Mouse (Mus musculus) kidney, postnatal 0 days (tissue): ENCODE measurements around the gene Sigmar1. TPM values are rescaled to one million over a fixed set of nuclear protein-coding genes. Genes with fewer than 3 reads are reported as not detected.
"Not testable (repeated sequence)": the region's sequence is repeated elsewhere in the genome, so short reads cannot be mapped to it uniquely, and the experiment has no call there.

Source experiments
- ATAC-seq: fragments of 200-750 bp; cut with Nextera tagmentation; replicated peaks from 2 replicates; pipeline ENCODE4 v1.8.0; 2017; ENCODE audit warnings: low read depth, moderate number of reproducible peaks, moderate TSS enrichment, moderate library complexity; ENCODE audit not compliant: low FRiP score
- DNase-seq: peaks from one replicate; pipeline ENCODE4 v3.0.0-alpha.2; 2016; ENCODE audit warnings: low spot score
- H3K27ac ChIP-seq: fragments of 300-500 bp; sonication (generic); 2 replicates; pipeline ENCODE4 v1.5.1; 2014; ENCODE audit warnings: mild to moderate bottlenecking
- H3K27me3 ChIP-seq: fragments of 300-500 bp; sonication (generic); 2 replicates; pipeline ENCODE4 v1.6.1; 2014; ENCODE audit warnings: low read length, mixed read lengths; ENCODE audit not compliant: insufficient read depth
- H3K36me3 ChIP-seq: fragments of 300-500 bp; sonication (generic); 2 replicates; pipeline ENCODE4 v1.6.1; 2014; ENCODE audit warnings: low read length, mixed read lengths; ENCODE audit not compliant: insufficient read depth
- H3K4me1 ChIP-seq: fragments of 300-500 bp; sonication (generic); replicated peaks from 2 replicates; pipeline ENCODE4 v1.6.1; 2014; ENCODE audit warnings: antibody characterized with exemption, low read length, mixed read lengths; ENCODE audit not compliant: insufficient read depth
- H3K4me2 ChIP-seq: fragments of 300-500 bp; sonication (generic); 2 replicates; pipeline ENCODE4 v1.6.1; 2014; ENCODE audit warnings: mild to moderate bottlenecking, low read length, moderate library complexity, mixed read lengths
- H3K4me3 ChIP-seq: fragments of 300-500 bp; sonication (generic); replicated peaks from 2 replicates; pipeline ENCODE4 v1.5.1; 2014; ENCODE audit warnings: low read depth, low read length
- H3K9ac ChIP-seq: fragments of 300-500 bp; sonication (generic); 2 replicates; pipeline ENCODE4 v1.6.1; 2014; ENCODE audit warnings: low read depth, low read length
- H3K9me3 ChIP-seq: fragments of 300-500 bp; sonication (generic); replicated peaks from 2 replicates; pipeline ENCODE4 v1.6.1; 2016; ENCODE audit warnings: low read length, inconsistent platforms, mixed read lengths
- CTCF ChIP-seq: IDR thresholded peaks from 2 replicates; pipeline ENCODE4 v1.5.1; 2016; ENCODE audit warnings: antibody characterized with exemption, low read depth, mild to moderate bottlenecking, moderate library complexity
- WGBS: fragments of 180-500 bp; shearing (Covaris S2); extraction: QIAGEN DNeasy Blood & Tissue Kit; methylation state at CpG from one replicate; pipeline ENCODE4 v1.1.7; 2014; 5-methylcytosine and 5-hydroxymethylcytosine counted together
- polyA plus RNA-seq: library from polyadenylated mRNA; unstranded; fragments of >200 nt; fragmentation: Nextera tagmentation; extraction: Ambion mirVana; gene quantifications from 2 replicates; pipeline ENCODE4 v1.2.1, GENCODE M21; 2015

The Sigmar1 gene
- polyA plus RNA-seq: 58.4 and 64.4 TPM in 2 replicates

DNA sequence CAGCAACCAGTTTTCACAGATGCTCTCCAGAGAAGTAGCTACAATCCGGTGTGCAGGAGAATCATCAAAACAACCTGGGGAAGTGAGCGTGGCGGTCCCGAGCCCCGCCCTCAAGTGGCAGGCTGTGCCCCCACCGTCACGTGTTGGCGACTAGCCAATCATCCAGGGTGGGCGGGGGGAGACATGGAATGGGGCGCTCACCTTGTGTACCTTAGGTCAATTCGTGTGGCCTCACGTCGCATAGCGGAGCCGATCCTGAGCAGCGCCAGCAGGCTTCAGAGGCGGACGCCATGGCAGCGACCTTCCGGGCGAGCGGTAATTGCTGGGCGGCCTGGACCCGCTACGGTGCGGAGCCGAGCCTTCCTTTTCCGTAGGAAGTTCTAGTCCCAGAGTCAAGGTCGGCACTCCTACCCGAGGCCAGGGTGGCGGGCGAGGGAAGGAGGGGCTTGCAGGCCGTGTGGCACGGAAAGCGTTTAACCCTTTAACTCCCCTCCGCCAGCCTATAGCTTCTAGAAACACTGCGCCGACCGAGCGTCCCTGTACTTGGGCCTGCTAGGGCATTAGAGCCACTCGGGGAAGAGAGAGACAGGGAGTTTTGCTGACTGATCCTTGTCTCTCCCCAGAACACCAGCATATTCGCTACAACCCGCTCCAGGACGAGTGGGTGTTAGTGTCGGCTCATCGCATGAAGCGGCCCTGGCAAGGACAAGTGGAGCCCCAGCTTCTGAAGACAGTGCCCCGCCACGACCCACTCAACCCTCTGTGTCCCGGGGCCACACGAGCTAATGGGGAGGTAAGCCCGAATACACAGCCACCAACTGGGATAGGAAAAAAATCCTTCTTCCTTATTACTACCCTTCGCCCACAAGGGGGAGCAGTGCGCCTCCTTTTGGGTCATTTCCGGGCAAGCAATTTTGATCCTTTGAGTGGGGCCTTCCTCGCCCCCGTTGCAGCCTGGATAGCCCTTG, at the start of gene Sigmar1:
TSS of gene Sigmar1 (minus strand) at position 820 of the 968 bp plus-strand sequence.
- Histone ChIP-seq H3K4me1 (peaks cover 17% of the 10 kb centered on the region), H3K36me3 (no peaks in the 10 kb centered on the region), H3K4me3 (peak within 1 kb of the TSS; percentile 81), H3K27me3 (no peaks in the 10 kb centered on the region), H3K27ac (peak within 1 kb of the TSS; percentile 93), H3K4me2 (peak within 1 kb of the TSS; percentile 87), H3K9me3 (no peaks in the 10 kb centered on the region), H3K9ac (peak within 1 kb of the TSS; percentile 85)
- TF ChIP-seq CTCF: peak; percentile 93
- ATAC-seq: peak; percentile 65
- WGBS: under 1% methylated on average over 57 of the region's 57 CpGs
- peak; percentile 94 for DNase-seq

GRCm38 (mm10) chr4:41783197-41783596, 27.2 kb upstream of the Sigmar1 start:
- H3K36me3 ChIP-seq: not testable (repeated sequence)

DNA sequence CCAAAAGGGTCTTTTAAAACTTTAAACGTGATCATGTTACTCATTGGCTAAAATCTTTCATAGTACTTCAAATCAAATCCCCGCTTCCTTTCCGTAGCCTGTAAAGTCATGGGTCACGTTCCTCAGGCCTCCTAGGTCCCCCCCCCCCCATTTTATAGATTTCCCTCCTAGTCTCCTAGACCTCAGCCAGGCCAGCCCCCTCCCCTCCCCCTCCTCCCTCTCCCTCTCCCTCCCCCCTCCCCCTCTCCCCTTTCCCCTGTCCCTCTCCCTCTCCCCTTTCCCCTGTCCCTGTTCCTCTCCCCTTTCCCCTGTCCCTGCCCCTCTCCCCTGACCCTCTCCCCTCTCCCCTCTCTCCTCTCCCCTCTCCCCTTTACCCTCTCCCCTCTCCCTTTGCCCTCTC, 26.8 kb upstream of the Sigmar1 start:
- not testable (repeated sequence) for ATAC-seq, H3K9ac ChIP-seq, H3K4me3 ChIP-seq, H3K4me1 ChIP-seq, H3K4me2 ChIP-seq, DNase-seq, H3K27me3 ChIP-seq, H3K27ac ChIP-seq, H3K36me3 ChIP-seq, H3K9me3 ChIP-seq
- 20% methylated on average over 4 of the region's 4 CpGs for whole genome bisulfite sequencing

More at GRCm38 (mm10) chr4:41783197-41783596, 27.2 kb upstream of the Sigmar1 start:
- not testable (repeated sequence) for H3K9ac ChIP-seq, ATAC-seq, H3K4me1 ChIP-seq, H3K4me3 ChIP-seq, H3K27ac ChIP-seq, H3K4me2 ChIP-seq, H3K9me3 ChIP-seq, DNase-seq, H3K27me3 ChIP-seq
- WGBS: 22% methylated on average over 3 of the region's 3 CpGs

GRCm38 (mm10) chr4:41781748-41782485, 26.0 kb upstream of the Sigmar1 start:
- not testable (repeated sequence) for H3K27ac ChIP-seq, H3K27me3 ChIP-seq, H3K4me2 ChIP-seq, H3K4me1 ChIP-seq, H3K9ac ChIP-seq, ATAC-seq, DNase-seq, H3K9me3 ChIP-seq, H3K36me3 ChIP-seq, H3K4me3 ChIP-seq
- WGBS: 15% methylated on average over 14 of the region's 21 CpGs

DNA sequence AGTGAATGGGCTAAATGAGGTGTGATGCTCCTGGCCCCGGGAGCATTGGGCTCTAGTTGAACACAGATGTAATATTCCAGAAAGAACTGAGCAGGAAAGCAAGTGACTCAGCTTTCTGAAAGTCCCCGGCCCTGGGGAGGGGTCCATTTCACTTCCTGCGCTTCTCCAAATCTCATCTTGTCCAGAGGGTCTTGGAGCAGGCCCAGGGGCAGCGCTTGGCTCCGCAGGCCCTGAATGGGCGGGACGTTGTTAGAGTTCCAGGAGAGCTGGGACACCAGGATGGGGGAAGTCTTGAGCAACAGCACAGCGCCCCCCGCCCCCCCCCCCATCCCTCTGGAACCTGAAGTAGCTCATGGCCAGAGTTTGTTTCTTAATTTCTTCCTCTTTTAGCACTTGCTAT, 25.3 kb upstream of the Sigmar1 start:
- H3K4me2 ChIP-seq, DNase-seq, H3K9me3 ChIP-seq, H3K4me3 ChIP-seq, H3K36me3 ChIP-seq, H3K9ac ChIP-seq, H3K27ac ChIP-seq, H3K4me1 ChIP-seq, H3K27me3 ChIP-seq, ATAC-seq: not testable (repeated sequence)
- WGBS: 18% methylated on average over 7 of the region's 9 CpGs

DNA sequence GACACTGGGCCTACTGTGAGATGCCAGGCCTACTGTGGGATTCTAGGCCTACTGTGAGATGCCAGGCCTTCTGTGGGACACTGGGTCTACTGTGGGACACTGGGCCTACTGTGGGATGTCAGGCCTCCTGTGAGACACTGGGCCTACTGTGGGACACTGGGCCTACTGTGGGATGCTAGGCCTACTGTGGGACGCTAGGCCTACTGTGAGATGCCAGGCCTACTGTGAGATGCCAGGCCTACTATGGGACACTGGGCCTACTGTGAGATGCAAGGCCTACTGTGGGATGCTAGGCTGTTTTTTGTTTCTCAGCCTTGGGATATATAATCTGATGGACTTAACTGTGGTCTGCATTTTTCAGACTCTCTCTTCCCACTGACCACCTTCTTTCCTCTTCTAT, 19.9 kb upstream of the Sigmar1 start:
- not testable (repeated sequence) for H3K4me2 ChIP-seq, H3K9me3 ChIP-seq, H3K4me3 ChIP-seq, H3K27ac ChIP-seq, H3K27me3 ChIP-seq, H3K36me3 ChIP-seq, ATAC-seq, H3K4me1 ChIP-seq, DNase-seq, H3K9ac ChIP-seq
- WGBS: 86% methylated on average over 1 of the region's 1 CpGs

- Histone ChIP-seq H3K27ac (peak overlapping the region; percentile 50; the same call in 1 of the 2 replicates), H3K4me2 (peak overlapping the region; percentile 39)
- H3K9me3 ChIP-seq, ATAC-seq, DNase-seq, H3K27me3 ChIP-seq, H3K4me1 ChIP-seq, H3K4me3 ChIP-seq, H3K9ac ChIP-seq, H3K36me3 ChIP-seq: not testable (repeated sequence)
- WGBS: 70% methylated on average over 3 of the region's 3 CpGs
Measured at GRCm38 (mm10) chr4:41774506-41774905, 18.5 kb upstream of the Sigmar1 start.

- not testable (repeated sequence) for H3K9me3 ChIP-seq, H3K9ac ChIP-seq, ATAC-seq, H3K27me3 ChIP-seq, H3K4me1 ChIP-seq, H3K36me3 ChIP-seq
- Histone ChIP-seq H3K27ac (peak within 1 kb of the TSS; percentile 50; the same call in 1 of the 2 replicates), H3K4me2 (peak within 1 kb of the TSS; percentile 49), H3K4me3 (peak within 1 kb of the TSS; percentile 30)
- WGBS: 2% methylated on average over 12 of the region's 14 CpGs
- peak; percentile 86 for DNase-seq
Measured at GRCm38 (mm10) chr4:41774002-41774401, 18.0 kb upstream of the Sigmar1 start, which contains the start of gene Ccl27a. TSS of gene Ccl27a (minus strand) at chr4:41774247.

DNA sequence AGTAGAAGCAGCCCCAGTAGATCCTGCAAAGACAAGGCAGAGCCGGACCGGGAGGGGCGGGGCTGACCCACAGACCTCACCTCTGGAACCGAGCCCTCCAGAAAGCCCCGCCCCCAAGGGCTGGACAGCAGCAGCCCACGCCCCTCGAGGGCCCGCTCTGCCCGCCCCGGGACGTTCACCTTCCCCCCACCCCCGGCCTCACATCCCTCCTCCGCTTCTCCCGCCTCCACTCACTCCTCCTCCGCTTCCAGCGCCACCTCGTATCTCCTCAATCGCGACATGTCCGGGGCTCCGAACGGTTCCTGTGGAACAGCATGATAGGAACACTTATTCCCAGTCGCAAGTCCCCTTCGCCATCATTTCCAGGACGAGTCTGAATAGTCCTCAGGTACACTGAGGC, 17.5 kb upstream of the Sigmar1 start:
- not testable (repeated sequence) for ATAC-seq, H3K27me3 ChIP-seq, H3K36me3 ChIP-seq, H3K9ac ChIP-seq, H3K9me3 ChIP-seq, H3K27ac ChIP-seq, H3K4me1 ChIP-seq
- Histone ChIP-seq H3K4me3 (peak overlapping the region; percentile 30), H3K4me2 (peak overlapping the region; percentile 41)
- under 1% methylated on average over 19 of the region's 25 CpGs for WGBS
- peak; percentile 83 for DNase-seq
